In the genomic region with DNA sequence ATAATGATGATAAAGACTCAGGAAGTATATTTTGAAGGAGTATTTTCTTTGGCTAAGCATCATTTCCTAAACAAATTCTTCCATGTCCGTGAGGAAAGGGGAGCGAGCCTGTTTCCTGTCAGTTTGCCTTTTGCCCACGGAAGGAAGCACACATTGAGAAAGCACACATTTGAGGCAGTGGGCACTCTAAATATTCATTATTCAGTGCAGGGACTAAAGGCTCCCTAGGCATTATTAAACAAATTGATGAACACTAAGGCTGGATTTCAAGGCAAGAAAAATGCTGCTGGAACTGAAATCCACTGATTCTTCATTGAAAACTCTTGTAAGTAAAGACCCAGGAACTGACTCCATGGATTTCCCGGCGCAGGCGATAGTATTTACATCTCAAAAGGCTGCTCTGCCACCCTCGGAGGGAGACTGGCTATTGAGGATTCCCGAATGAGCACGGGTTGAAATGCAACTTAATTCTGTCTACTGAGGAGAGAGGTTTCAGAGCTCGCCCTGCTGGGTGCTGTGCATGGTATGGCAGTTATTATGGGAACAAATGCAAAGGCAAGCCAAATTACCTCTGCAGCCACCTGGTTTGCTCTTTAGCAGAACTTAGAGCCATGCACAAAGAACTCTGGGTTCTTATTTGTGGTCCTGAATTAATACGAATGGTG, we compare ENCODE assay signal across 9 mouse cellular contexts.
A peak's percentile ranks its signal among the peaks of the same experiment; 100 is the strongest.
DNase-seq lines count a peak whose midpoint lies in the region; ATAC-seq lines count a peak whose summit lies in the region.
"Had no signal": no experiment of that assay in that cellular context is flagged by ENCODE, and none has a peak within 500 bp of the region (broad histone marks: within the 10 kb centered on the region; RNA-seq: fewer than 3 reads in every experiment).

No protein-coding gene starts in this region.

- no peaks in the 10 kb centered on the region for H3K36me3 ChIP-seq in heart, embryonic 14.5 days (ENCODE audit: control insufficient read depth, insufficient read depth, low read length)
- no peaks in the 10 kb centered on the region for H3K36me3 ChIP-seq in forebrain, embryonic 13.5 days (ENCODE audit: poor library complexity, severe bottlenecking)
- H3K36me3 ChIP-seq in midbrain, embryonic 10.5 days: no peaks in the 10 kb centered on the region

- H3K4me3 ChIP-seq in heart, embryonic 14.5 days (ENCODE audit: control insufficient read depth in 1 of 2, insufficient read depth in 1 of 2, low read depth in 1 of 2, low read length in 2 of 2): no peak overlapping the region
- 0 out of 2 replicates have a peak overlapping the region, but pooled peaks have one; percentile 3 for H3K4me3 ChIP-seq in forebrain, embryonic 13.5 days
- peak overlapping the region; percentile 43 for H3K4me3 ChIP-seq in midbrain, embryonic 10.5 days

- no peak for DNase-seq in heart, postnatal 36 days
- peak; percentile 16 for DNase-seq in Muller cell, postnatal 12 days (ENCODE audit: inconsistent ontology term)
- DNase-seq in midbrain, embryonic 10.5 days (ENCODE audit: low spot score): peak; percentile 65
- no peak for DNase-seq in thymus, postnatal 36 days
- no peak for DNase-seq in kidney, postnatal 36 days
- DNase-seq: thymus, postnatal 4 days had no signal

- H3K9ac ChIP-seq in heart, embryonic 14.5 days (ENCODE audit: low read length): no peak overlapping the region
- no peak overlapping the region for H3K9ac ChIP-seq in forebrain, embryonic 13.5 days

- WGBS in heart, embryonic 14.5 days: 8% methylated on average over 11 of the region's 11 CpGs
- WGBS in forebrain, embryonic 13.5 days: under 1% methylated on average over 11 of the region's 11 CpGs
- WGBS in midbrain, embryonic 10.5 days: under 1% methylated on average over 11 of the region's 11 CpGs

- H3K9me3 ChIP-seq in heart, embryonic 14.5 days (ENCODE audit: control insufficient read depth, low read length): no peaks in the 10 kb centered on the region
- no peaks in the 10 kb centered on the region for H3K9me3 ChIP-seq in forebrain, embryonic 13.5 days (replicated peaks)
- H3K9me3 ChIP-seq in midbrain, embryonic 10.5 days (replicated peaks): no peaks in the 10 kb centered on the region

- no peaks in the 10 kb centered on the region for H3K27me3 ChIP-seq in heart, embryonic 14.5 days (ENCODE audit: control insufficient read depth, insufficient read depth, low read length)
- H3K27me3 ChIP-seq in forebrain, embryonic 13.5 days: no peaks in the 10 kb centered on the region; the same call in 1 of the 2 replicates
- peaks cover 33% of the 10 kb centered on the region; the same call in 1 of the 2 replicates for H3K27me3 ChIP-seq in midbrain, embryonic 10.5 days (ENCODE audit: low read depth, poor library complexity, severe bottlenecking)

- H3K4me2 ChIP-seq in heart, embryonic 14.5 days (ENCODE audit: low read length): peak overlapping the region; percentile 53
- peak overlapping the region; percentile 55 for H3K4me2 ChIP-seq in forebrain, embryonic 13.5 days

- H3K4me1 ChIP-seq in heart, embryonic 14.5 days (ENCODE audit: control insufficient read depth in 2 of 2, insufficient read depth in 2 of 2, low read length in 2 of 2): peaks cover 2 to 8% of the 10 kb centered on the region in 2 experiments; a peak in 3 of 4 replicates
- H3K4me1 ChIP-seq in forebrain, embryonic 13.5 days: peaks cover 33% of the 10 kb centered on the region
- peaks cover 43% of the 10 kb centered on the region for H3K4me1 ChIP-seq in midbrain, embryonic 10.5 days

- no peak overlapping the region for H3K27ac ChIP-seq in heart, embryonic 14.5 days (replicated peaks in 1 of 2; ENCODE audit: control insufficient read depth in 1 of 2, insufficient read depth in 1 of 2, low read depth in 2 of 2, low read length in 2 of 2)
- H3K27ac ChIP-seq in forebrain, embryonic 13.5 days: peak overlapping the region; percentile 63
- H3K27ac ChIP-seq in midbrain, embryonic 10.5 days (replicated peaks): peak overlapping the region; percentile 77

- intact Hi-C loops in heart, postnatal 36 days (cut with DNase I): no loop called here

- ATAC-seq in heart, embryonic 14.5 days (ENCODE audit: insufficient number of reproducible peaks, insufficient read depth, low FRiP score, low read depth): no peak
- ATAC-seq in forebrain, embryonic 13.5 days: peak; percentile 91
- ATAC-seq in megakaryocyte, adult 5-6 weeks (ENCODE audit: poor library complexity, severe bottlenecking): no peak

Comparison
In these comparisons a context has a peak if more than half of its experiments do, and no peak if none do; other contexts are left out.
1. H3K27ac ChIP-seq: peak in forebrain, embryonic 13.5 days (single experiment) and midbrain, embryonic 10.5 days (single experiment); none in heart, embryonic 14.5 days (0 of 2).
2. H3K4me3 ChIP-seq: peak in forebrain, embryonic 13.5 days (single experiment) and midbrain, embryonic 10.5 days (single experiment); none in heart, embryonic 14.5 days (0 of 2).
3. DNase-seq: peak in Muller cell, postnatal 12 days (single experiment) and midbrain, embryonic 10.5 days (single experiment); none in heart, postnatal 36 days (0 of 2), thymus, postnatal 36 days (0 of 2) and kidney, postnatal 36 days (0 of 2).